Mouse (Mus musculus): Measurements from ENCODE around the gene Homer3.

The Homer3 gene

DNA sequence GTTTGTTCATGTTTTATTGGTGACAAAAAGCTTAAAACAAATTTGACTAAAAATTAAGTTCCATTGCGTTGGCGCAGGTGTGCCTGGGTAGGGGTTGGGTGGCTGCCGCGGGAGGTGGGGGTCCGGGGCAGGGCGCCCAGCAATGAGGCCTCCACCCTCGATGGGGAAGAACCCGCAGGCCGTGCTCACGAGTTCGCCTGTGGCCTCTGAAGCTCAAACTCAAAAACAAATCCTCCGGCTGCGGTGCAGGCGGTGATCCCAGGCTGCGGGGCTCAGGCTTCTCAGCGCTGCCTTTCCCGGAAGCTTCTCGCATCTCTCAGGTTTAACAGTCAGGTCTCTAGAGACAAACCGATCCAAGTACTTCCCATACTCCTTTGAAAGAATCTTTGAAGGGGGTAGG, 48.9 kb downstream of the Homer3 start:
- peak; percentile 41 for DNase-seq (ENCODE audit: extremely low spot score, low spot score)

DNA sequence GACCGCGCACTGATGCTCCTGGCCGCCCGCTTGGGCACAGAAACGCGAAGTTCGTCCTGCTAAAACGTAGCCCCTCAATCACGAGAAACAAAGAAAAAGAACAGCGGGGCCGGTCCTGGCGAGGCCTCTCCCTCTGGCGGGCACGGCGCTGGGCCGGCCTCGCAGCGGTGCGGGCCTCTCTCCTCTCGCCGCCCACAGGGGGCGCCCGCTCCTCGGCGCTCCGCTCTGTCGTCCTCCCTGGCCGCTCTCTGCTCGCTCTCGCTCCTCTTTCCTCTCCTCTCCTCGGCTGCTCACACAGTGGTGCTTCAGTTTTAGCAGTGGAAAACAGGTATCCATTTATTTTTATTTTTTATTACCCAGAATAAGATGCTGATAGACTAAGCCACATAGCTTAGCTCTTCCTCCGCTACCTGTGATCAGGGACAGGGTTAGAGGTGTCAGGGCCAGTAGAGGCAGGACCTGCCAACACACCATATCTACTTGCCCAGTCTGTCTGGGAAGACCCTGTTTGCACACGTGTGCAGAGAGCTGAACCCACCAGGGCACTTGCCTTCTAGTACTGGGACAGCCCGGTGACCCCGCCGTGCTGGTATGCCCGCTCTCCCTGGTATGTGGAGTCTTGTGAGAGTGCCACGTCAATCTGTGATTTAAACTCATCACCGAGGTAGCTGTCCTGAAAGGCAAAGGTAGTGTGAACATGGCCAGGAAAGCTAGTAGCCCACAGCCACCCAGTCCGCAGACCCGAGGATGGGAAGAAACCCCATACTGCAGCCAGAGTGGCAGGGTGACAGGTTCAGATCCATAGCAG, 49.6 kb downstream of the Homer3 start:
- peak; percentile 79 for DNase-seq (ENCODE audit: extremely low spot score, low spot score)

DNA sequence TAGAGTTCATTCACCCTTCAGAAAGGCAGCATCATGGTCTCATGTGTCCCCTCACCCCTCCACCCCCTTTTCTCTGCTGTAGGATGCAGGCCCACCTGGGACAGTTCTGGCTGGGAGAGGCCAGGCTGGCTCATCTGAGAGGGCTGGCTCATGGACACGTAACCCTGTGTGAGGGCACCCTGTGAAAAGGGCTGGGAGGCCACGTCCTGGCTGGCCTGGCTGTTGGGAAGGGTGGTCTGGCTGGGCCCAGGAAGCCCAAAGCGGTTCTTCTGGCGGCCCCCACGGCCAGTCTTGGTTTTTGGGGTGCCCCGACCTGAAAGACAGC, 50.2 kb downstream of the Homer3 start:
- DNase-seq (ENCODE audit: extremely low spot score, low spot score) = no peak

- no peak for DNase-seq (ENCODE audit: extremely low spot score, low spot score)
Observed at GRCm38 (mm10) chr8:70338931-70339330, 56.3 kb downstream of the Homer3 start.

- DNase-seq (ENCODE audit: extremely low spot score, low spot score) = no peak
Observed at GRCm38 (mm10) chr8:70340659-70341058, 58.0 kb downstream of the Homer3 start.

- no peak for DNase-seq (ENCODE audit: extremely low spot score, low spot score)
Observed at GRCm38 (mm10) chr8:70342007-70342406, 59.4 kb downstream of the Homer3 start.

- no peak for DNase-seq (ENCODE audit: extremely low spot score, low spot score)
Observed at GRCm38 (mm10) chr8:70343076-70343475, 60.4 kb downstream of the Homer3 start.

DNA sequence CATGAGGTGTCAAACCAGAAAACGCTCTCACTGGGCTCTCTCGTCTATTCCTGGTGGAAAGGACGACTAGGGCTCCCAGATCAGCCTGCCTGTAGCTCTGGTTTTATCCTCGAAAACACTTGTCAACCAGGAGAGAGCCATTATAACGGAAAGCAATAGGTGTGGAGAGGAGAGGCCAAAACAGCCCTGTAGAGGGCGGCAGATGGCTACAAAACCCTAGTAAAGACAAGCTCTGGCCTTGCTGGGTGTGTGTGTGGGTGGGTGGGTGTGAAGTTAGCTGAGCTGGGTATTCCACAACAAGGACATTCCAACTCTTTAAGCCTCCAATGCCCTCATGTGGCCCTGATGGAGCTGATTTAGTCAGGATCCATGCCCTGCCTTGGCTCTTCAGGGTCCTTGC, 61.1 kb downstream of the Homer3 start:
- DNase-seq (ENCODE audit: extremely low spot score, low spot score) = no peak

All from neural tube, embryonic 10.5 days (tissue).